Mouse (Mus musculus) layer of hippocampus, adult 8-10 months (tissue): ENCODE measurements around the gene Prss56. TPM values are rescaled to one million over a fixed set of nuclear protein-coding genes. Genes with fewer than 3 reads are reported as not detected.

Experiments
- DNase-seq, 2 experiments: peaks; one replicate each; pipeline ENCODE4 v3.0.0; 2022; ENCODE audit warnings: low spot score in 2 of 2
- total RNA-seq, 4 experiments: library from RNA; stranded (reverse); gene quantifications; 2 replicates each; pipeline ENCODE4 v1.2.4; 2022

Gene Prss56
- total RNA-seq, 4 experiments from 2014 or later = 0.14 TPM; not detected in 3

DNA sequence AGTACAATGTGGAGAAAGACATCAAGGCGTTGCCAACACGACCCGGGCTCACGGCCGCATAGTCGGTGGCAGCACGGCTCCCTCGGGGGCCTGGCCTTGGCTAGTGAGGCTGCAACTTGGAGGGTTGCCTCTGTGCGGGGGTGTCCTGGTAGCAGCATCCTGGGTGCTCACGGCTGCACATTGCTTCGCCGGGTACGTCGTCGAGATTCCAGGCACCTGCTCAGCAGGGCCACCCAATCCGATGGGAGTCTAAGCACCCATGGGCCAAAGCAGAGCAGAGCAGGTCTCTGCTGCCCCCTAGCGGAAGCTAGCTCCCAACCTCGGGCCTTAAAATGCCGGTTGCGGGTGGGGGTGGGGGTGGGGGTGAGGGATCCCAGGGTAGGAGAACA is 1.6 kb downstream of the Prss56 start:
- DNase-seq = peak; percentile 40 to 79

DNA sequence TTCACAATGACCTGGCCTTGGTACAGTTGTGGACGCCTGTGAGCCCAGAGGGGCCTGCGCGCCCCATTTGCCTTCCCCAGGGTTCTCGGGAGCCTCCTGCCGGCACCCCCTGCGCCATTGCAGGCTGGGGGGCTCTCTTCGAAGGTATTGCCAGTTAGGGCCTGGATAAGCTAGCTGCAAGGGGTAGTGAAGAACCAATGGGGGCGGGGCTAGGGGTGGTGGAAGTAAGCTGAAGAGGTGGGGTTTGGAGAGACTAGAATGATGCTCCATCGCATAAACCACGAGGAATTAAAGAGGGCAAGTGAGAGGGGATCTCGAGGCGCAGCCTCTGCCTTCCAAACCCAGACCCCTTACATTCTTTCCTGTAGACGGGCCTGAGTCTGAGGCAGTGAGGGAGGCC is 2.4 kb downstream of the Prss56 start:
- no peak for DNase-seq

DNA sequence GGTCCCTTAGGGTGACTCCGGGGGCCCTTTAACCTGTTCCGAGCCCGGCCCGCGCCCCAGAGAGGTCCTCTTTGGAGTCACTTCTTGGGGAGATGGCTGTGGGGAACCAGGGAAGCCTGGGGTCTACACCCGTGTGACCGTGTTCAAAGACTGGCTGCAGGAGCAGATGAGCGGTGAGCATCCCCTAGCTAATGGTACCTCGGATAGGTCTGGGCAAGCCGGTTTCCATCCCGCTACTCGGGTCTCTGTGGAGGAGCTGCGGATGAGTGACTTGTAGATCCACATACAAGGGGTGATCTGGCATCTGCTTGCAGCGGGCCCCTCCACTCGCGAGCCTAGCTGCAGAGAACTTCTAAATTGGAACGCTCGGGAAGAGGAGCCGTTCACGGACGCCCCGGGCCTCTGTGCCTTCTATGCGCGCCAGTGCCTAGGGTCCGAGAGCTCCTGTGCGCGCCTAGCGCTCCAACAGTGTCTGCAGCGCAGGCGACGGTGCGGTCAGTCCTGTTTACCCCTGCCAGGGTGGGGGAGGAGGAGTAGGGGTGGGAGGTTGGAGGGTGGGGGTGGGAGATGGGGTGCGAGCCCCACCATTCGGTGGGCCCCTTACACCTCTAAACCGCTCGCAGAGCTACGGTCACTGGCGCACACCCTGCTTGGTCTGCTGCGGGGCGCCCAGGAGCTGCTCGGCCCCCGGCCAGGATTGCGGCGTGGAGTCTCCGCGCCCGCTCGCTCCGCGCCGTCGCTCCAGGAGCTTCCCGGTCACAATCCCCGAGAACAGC is 3.3 kb downstream of the Prss56 start:
- DNase-seq = no peak

DNA sequence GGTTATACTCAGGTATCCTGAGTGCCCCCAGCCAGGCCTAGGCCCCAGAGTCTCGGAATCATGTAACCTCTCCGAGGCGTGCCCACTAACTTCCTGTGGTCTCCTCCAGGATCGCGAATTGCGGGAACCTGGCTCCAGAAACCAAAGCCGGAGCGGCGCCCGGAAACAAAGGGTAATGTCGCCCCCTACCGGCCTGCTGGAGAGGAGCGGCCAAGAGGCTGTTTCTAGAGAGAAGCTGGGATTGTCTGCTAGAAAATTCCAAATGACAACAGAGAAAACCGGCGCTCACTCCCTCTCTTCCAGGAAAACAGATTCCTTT is 3.9 kb downstream of the Prss56 start:
- peak; percentile 35 to 66 for DNase-seq

DNA sequence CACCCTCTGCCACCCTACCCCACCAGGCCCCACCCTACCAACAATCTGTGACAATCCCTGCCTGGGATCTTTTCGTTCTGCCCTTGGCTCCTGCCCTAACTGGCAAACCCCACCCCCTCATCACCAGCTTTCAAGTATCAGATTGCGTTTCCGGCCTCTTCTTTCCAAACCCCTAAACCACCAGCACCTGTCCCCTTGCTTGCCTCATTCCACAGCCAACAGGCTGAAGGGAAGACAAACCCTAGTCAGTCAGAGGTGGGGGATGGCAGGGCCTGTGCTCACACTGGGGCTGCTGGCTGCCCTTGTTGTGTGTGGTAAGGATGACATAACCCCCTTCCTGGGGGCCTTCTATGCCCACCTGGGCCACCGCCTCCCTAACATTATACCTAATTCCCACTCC is 7.3 kb downstream of the Prss56 start, which contains the start of gene Chrnd:
TSS of gene Chrnd (plus strand) at position 179 of the 400 bp plus-strand sequence.
- DNase-seq = no peak

DNA sequence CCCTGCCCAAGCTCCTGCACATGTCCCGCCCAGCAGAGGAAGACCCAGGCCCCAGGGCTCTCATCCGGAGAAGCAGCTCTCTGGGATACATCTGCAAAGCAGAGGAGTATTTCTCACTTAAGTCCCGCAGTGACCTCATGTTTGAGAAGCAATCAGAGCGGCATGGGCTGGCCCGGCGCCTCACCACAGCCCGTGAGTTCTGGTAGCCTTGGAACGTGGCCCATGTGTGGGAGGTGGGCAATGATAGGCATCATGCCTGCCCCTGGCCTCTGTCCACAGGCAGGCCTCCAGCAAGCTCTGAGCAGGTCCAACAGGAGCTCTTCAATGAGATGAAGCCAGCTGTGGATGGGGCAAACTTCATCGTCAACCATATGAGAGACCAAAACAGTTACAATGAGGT is 14.2 kb downstream of the Prss56 start:
- no peak for DNase-seq

DNA sequence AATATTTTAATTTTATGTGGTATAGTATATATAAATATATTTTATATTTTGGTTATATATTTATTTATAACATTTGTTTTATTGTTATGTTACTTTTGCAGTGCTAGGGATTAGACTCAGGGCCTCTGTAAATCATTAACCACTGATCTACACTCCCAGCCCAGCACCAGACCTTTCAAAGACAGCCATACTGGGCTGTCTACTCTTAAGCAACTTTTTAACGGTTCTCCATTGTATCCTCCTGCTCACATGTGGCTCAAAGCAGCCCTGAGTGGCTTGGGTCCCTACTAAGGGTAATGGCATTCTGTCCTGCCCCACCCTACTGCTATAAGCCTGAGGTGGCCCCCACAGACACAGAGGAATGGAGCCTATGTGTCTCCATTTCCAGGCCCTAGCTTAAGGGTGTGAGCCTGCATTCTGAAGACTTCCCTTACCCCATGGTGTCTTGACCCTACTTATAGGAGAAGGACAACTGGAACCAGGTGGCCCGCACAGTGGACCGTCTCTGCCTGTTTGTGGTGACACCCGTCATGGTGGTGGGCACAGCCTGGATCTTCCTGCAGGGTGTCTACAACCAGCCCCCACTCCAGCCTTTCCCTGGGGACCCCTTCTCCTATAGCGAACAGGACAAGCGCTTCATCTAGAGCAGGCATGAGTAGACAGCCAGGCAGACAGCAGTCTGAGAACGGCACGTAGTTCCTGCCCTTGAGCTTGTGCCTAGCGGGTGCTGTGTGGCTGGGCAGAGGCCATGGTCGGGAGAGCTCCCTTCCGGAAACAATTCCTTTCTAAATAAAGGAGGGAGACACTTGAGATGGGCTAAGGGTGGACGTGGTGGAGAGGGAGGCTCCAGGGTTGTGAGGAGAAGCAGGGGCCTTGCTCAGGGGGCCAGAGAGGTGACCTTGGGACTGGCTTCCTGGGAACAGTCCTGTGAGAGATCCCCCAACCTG is 15.3 kb downstream of the Prss56 start:
- DNase-seq = no peak

DNA sequence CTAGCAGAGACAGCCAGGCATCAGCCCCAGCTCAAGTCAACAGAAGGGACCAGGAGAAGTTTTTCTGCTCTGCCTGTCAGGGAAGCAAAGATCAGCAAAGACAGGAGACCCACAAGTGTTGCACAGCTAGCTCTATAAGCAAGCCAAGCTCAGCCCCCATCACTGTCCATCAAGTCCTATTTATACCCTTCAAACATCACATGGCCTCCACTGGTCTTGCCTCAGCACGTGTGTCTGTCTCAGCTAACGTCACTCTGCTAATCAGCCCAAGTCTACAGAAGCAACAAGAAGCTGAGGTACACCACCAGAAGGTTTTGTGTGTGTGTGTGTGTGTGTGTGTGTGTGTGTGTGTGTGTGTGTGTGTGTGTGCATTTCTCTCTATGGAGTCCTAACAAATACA is 17.7 kb downstream of the Prss56 start:
- DNase-seq = no peak

DNA sequence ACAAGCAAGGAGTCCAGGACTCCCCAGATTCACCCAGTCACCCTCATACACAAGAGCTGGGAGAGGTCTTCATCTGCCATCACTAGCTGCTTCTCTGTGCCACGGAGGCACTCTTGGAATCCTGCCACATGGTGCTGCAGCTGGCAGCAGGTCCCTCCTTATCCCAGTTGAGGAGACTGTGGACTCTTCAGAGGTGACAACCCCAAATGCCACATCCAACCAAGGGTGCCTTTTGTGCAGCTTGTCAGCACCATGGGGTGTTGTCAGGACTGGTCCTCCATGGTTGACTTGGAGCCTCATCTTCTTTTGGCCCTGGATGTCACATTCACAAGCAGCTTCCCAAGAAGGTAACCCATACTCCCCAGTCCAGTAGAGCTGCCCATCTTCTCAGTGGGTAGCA is 18.7 kb downstream of the Prss56 start:
- no peak for DNase-seq

DNA sequence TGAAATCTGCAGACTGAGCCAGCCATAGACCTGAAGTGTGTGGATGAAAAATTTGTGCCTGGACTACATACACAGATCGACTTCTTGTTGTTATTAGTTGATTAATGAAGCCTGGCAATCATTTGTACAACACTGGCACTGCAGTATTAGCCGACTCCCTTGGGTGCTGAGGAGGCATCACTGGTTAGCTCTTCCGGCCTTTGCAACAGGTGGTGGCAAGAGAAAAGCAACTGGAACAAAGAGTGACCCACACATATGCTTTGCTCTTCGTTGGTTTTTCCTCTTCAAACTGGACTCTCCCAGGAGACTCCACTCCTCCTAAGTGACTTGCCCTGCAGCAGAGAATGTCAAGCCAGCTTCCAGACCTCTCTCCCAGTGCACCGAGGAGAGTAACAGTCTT is 20.7 kb downstream of the Prss56 start:
- DNase-seq = no peak

DNA sequence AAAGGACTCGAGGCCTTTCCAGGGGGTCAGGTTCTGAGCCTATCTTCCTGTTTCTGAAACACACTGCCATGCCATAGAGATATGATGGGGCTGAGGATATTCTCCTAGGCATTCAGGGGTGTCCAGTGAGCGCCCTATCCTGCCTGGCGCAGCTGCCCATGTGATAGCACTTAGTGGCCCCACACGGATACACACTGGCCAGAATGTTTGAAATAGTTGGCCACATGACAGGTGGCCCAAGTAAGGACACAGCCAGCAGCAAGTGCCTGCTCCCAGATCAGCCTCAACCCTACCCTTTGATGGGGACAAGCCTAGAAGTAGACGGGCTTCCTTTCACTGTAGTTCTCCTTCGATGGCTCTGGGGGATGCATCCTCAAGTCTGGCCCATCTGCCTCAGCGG is 21.4 kb downstream of the Prss56 start, which contains the start of gene Chrng:
TSS of gene Chrng (plus strand) at position 193 of the 400 bp plus-strand sequence.
- no peak for DNase-seq

DNA sequence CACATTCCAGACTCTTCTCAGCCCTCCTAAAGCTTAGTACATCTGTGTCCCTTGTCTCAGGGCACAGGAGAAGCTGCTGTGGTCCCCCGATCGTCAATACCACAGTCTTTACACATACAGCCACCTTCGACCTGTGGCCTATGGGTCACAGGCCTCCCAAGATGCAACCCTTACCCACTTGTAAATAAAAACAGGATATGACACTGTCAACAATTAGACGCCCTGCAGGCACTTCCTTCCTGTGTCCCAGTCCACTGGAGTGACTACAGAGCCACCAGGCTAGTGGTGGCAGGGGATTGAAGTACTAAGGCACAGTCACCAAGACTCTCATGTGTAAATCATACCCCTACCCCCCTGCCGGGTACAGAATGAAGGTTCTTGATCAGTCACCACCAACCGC is 21.9 kb downstream of the Prss56 start:
- DNase-seq = no peak

DNA sequence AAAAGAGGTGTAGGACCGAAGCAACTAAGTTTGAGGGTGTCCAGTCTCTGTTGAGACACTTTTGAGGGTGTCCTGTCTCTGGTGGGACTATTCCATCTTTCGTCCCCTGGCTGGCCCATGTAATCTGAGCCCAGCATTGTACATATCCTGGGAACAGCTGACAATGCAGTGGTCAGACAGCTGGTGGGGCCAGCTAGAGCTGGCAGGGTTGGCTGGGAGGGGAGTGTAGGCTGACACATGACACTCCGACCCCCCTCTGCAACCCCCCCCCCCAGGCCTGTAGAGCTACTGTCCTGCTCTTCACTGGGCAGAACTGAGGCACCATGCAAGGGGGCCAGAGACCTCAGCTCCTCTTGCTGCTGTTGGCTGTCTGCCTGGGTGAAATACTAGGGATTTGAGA is 22.4 kb downstream of the Prss56 start:
- DNase-seq = no peak

DNA sequence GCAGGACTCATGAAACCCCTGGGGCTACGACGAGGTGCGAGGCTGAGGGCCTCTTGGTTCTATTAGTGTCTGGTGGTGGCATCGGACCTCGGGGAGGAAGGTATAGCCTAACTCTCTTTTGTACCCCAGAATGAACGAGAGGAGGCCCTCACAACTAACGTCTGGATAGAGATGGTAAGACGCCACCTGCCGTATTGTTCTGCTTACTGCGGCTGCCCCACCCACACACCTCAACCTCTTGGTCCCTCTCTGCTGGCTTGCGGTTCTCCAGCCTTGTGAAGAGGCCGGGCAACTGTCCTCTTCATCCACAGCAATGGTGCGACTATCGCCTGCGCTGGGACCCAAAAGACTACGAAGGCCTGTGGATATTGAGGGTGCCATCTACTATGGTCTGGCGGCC is 23.2 kb downstream of the Prss56 start:
- DNase-seq = no peak

DNA sequence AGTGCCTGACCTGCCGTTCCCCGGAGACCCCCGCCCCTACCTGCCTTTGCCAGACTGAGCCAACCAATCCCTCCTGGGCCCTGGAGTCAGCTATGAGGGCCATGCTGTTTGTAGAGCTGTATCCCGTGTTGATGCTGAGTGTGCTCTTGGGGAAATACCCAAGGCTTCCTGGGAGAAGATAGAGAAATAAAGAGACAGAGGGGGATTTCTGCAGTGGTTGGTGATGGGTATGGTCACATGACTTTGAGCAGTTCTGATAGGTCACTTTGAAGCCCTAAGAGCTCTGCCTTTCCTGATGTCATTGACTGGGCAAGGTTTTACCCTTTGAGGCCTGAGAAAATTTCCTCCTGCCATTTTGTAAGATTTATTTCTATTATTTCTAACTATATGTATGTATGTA is 28.3 kb downstream of the Prss56 start:
- no peak for DNase-seq

DNA sequence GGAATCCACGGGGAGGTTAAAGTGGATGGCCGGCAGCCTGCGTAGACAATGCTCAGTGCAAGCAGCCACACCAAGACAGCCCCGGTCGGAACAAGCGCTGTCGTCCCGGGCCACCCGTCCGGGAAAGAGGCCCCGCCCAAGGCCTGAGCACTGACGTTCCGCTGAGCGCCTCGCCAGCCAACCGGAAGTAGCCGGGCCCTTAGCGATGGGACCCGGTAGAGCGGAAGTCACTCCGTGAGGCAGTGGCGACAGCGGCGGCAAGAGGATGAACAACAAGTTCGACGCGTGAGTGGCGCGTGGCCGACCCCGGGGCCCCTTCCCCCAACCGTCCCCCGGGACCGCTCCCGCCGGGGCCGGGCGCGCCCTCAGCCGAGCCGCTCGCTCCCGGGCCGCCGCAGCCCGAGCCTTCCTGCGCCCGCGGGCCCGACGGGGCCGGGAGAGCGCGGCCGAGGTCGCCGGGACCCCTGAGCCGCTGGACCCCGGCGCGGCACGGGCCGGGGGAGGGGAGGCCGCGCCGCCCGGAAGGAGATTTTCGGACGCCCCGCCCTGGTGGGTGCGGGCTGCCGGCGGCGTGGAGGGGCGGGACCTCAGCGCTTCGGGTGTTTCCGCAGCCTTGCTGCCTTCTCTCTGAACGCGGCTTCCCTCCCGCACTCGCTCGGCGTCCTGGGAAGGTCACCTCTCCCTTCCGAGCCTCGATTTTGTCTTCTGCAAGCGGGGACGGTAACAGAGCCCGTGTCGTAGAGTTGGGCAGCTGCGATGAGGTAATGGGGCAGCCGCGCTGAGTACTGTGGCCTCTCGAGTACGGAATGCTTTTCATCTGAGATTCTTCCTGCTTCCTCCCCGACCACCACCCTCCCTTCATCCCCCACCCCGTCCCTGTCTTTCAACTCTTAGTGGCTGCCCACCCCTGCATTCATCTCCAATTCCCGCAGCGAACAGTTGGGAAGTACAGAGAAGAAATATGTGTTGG is 30.9 kb downstream of the Prss56 start, which contains the start of gene Eif4e2:
TSS of gene Eif4e2 (plus strand) at position 180 of the 970 bp plus-strand sequence.
- DNase-seq = peak; percentile 89 to 92

DNA sequence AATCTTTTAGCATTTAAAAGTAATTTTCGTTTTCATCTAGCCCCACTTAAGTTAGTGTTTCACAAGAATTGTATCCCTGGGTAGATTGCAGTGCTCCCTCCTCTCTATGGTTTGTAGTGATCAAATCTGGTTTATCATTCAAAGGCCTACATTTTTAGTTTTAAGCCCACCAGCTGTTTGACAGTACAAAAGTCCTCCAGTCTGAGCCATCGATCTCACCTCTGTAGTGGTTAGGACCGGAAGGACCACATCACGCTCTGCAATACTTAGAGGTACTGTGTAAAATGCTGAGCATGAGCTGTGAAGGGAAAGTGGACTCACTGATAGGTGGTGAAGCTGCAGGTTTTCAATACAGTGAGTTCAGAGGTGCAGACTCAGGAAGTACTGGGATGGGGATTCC is 31.6 kb downstream of the Prss56 start:
- no peak for DNase-seq

DNA sequence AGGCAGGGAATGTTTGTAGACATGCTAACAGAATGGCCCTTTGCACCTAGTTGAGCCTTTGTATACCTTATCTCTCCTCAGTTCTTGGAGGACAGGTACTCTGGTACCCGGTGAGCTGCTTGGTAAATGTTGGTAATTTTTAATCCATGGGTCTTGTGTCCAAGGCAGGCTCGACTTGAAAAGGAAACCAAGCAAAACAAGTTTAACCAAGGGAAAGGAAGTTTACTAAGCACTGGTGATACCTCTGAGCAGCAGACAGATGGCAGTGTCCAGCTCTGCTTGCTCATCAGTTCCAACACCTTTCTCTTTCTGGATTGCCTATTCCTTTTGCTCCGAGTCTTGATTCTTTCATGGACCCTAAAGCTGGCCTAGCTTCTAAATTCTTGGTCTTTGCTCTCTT is 34.8 kb downstream of the Prss56 start:
- DNase-seq = no peak

DNA sequence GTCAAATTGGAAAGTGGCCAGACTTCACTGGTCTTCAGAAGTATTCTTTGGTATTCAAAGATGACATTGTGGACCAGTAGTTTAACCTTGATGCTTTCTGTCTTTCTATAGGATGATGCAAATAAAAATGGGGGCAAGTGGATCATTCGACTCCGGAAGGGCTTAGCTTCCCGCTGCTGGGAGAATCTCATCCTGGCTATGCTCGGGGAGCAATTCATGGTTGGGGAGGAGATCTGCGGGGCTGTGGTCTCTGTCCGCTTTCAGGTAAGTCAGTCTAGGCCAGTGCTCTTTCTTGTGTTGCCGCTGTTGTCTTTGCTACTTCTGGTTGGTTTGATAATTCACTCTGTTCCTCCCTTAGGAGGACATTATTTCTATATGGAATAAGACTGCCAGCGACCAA is 42.6 kb downstream of the Prss56 start:
- DNase-seq = no peak

DNA sequence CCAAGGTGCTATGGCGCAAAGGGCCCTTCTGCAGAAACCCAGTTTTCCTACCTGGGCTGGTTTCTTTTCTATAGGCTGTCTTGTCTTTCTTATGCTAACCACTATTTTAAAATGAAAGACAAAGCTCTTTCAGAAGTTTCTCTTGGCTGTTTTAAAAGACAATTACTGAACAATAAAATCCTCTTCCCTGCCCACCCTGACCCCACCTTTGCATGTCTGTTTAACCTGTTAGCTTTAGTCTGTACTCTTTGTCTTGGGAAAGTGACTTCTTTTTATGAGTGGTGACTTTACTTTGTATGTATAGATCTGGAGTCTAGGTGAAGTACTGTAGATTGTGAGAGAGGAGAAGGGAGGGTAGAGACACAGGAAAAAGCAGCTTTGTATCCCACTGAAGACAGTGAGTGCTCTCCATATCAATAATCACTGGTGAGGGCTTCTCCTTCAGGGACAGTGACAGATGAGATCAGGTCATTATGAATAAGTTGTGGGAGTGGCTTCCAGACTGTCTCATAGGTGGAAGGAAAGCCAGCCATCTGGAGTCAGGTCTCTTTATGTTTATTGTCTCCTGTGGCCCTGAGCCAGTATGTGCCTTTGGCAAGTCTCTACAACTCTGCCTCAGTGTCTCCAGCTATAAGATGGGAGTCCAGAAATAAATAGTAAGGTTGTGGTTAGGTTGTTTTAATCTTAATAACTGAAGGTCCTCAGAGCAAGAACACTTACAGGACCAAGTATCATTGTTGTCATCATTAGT is 43.5 kb downstream of the Prss56 start:
- DNase-seq = no peak

DNA sequence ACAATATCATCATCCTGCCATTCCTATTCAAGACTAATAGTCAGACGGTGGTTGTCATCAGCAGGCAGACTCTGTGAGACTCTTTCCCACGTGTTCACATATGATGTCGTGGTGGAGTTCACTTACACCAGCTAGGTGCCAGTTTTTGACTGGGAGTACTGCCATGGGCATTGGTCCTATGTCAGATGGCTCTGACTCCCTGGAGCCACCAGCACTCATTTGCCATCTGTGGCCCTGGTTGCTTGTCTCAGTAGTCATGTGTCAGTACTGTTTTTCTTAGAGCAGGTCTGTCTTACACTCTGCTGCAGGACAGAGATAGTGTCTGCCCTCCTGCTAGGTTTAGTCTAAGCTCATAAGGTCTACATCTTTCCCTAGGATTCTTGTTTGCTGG is 44.0 kb downstream of the Prss56 start:
- no peak for DNase-seq
